Mouse (Mus musculus) limb, embryonic 11.5 days (tissue): ENCODE measurements around the gene Ugt1a8. TPM values are rescaled to one million over a fixed set of nuclear protein-coding genes. Genes with fewer than 3 reads are reported as not detected.

Experiments used
- ATAC-seq: fragments of 200-750 bp; cut with Nextera tagmentation; 2 replicates; pipeline ENCODE4 v1.8.0; 2017; ENCODE audit warnings: low read depth; ENCODE audit not compliant: insufficient number of reproducible peaks, low FRiP score, low TSS enrichment
- DNase-seq: peaks from one replicate; pipeline ENCODE4 v3.0.0-alpha.2; 2015; ENCODE audit warnings: low spot score
- H3K27ac ChIP-seq: fragments of 300-500 bp; sonication (generic); replicated peaks from 2 replicates; pipeline ENCODE4 v1.5.1; 2014; ENCODE audit warnings: low read depth, mild to moderate bottlenecking, low read length
- H3K27me3 ChIP-seq: fragments of 300-500 bp; sonication (generic); 2 replicates; pipeline ENCODE4 v1.6.1; 2014; ENCODE audit warnings: mild to moderate bottlenecking, low read length, mixed read lengths; ENCODE audit not compliant: control insufficient read depth, insufficient read depth
- H3K36me3 ChIP-seq: fragments of 300-500 bp; sonication (generic); 2 replicates; pipeline ENCODE4 v1.6.1; 2014; ENCODE audit warnings: mild to moderate bottlenecking, low read length, moderate library complexity, mixed read lengths; ENCODE audit not compliant: control insufficient read depth, insufficient read depth
- H3K4me1 ChIP-seq: fragments of 300-500 bp; sonication (generic); 2 replicates; pipeline ENCODE4 v1.6.1; 2014; ENCODE audit warnings: low read length, mixed read lengths; ENCODE audit not compliant: control insufficient read depth, insufficient read depth
- H3K4me2 ChIP-seq: fragments of 300-500 bp; sonication (generic); 2 replicates; pipeline ENCODE4 v1.6.1; 2014; ENCODE audit warnings: low read depth, mild to moderate bottlenecking, moderate library complexity; ENCODE audit not compliant: severe bottlenecking
- H3K4me3 ChIP-seq: fragments of 300-500 bp; sonication (generic); 2 replicates; pipeline ENCODE4 v1.5.1; 2014; ENCODE audit warnings: low read depth, low read length
- H3K9ac ChIP-seq: fragments of 300-500 bp; sonication (generic); 2 replicates; pipeline ENCODE4 v1.6.1; 2014; ENCODE audit warnings: mild to moderate bottlenecking, low read length
- H3K9me3 ChIP-seq: fragments of 300-500 bp; sonication (generic); 2 replicates; pipeline ENCODE4 v1.6.1; 2016; ENCODE audit warnings: low read length; ENCODE audit not compliant: control insufficient read depth
- WGBS: fragments of 180-500 bp; shearing (Covaris S2); extraction: QIAGEN DNeasy Blood & Tissue Kit; methylation state at CpG from one replicate; pipeline ENCODE4 v1.1.7; 2014; 5-methylcytosine and 5-hydroxymethylcytosine counted together
- polyA plus RNA-seq: library from polyadenylated mRNA; unstranded; fragments of >200 nt; fragmentation: Nextera tagmentation; extraction: Ambion mirVana; gene quantifications from 2 replicates; pipeline ENCODE4 v1.2.1, GENCODE M21; 2014

Ugt1a8 gene
- polyA plus RNA-seq, 1 experiment from 2014 or later = not detected

- peaks cover 6% of the 10 kb centered on the region for H3K36me3 ChIP-seq
- H3K27ac ChIP-seq = no peak overlapping the region
- no peak overlapping the region for H3K4me3 ChIP-seq
- DNase-seq (no peak), ATAC-seq (no peak)
- 81% methylated on average over 13 of the region's 13 CpGs for WGBS
- H3K9me3 ChIP-seq = peaks cover 79% of the 10 kb centered on the region
- no peaks in the 10 kb centered on the region for H3K27me3 ChIP-seq
- no peaks in the 10 kb centered on the region for H3K4me1 ChIP-seq
- no peak overlapping the region for H3K4me2 ChIP-seq
- no peak overlapping the region for H3K9ac ChIP-seq
These were observed 168.6 kb downstream of the Ugt1a8 start for GRCm38 (mm10) chr1:88255989-88256754.

- Histone ChIP-seq H3K4me2 (no peak overlapping the region), H3K4me3 (no peak overlapping the region), H3K27me3 (no peaks in the 10 kb centered on the region), H3K9ac (no peak overlapping the region), H3K4me1 (no peaks in the 10 kb centered on the region), H3K36me3 (peaks cover 12% of the 10 kb centered on the region), H3K27ac (no peak overlapping the region), H3K9me3 (peaks cover 78% of the 10 kb centered on the region)
- ATAC-seq (no peak), DNase-seq (no peak)
- 78% methylated on average over 10 of the region's 10 CpGs for WGBS
These were observed 169.5 kb downstream of the Ugt1a8 start for GRCm38 (mm10) chr1:88256886-88257663.

DNA sequence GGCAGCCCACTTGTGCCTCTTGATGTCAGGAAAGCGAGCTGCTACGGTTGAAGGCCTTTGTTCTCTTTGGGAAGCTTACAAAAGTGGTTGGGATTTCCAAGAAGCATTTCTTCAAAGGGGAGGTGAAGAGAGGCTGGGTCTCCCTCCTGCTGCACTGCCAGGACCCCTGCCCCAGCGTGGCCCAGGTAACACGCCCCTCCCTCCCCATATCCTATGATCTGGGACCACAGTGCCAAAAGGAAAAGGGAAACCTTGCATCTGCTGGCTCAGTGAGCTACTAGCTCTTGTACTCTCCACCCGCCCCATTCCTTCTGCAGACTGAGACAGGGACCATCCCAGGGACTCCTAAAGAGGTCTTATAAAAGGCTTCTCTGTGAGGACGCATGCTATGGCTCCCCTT, 170.1 kb downstream of the Ugt1a8 start:
- 82% methylated on average over 6 of the region's 6 CpGs for WGBS
- H3K4me3 ChIP-seq = no peak overlapping the region
- ATAC-seq (no peak), DNase-seq (no peak)
- no peaks in the 10 kb centered on the region for H3K27me3 ChIP-seq
- H3K9ac ChIP-seq = no peak overlapping the region
- no peaks in the 10 kb centered on the region for H3K4me1 ChIP-seq
- H3K36me3 ChIP-seq = peaks cover 18% of the 10 kb centered on the region
- H3K27ac ChIP-seq = no peak overlapping the region
- peaks cover 77% of the 10 kb centered on the region for H3K9me3 ChIP-seq
- H3K4me2 ChIP-seq = no peak overlapping the region

DNA sequence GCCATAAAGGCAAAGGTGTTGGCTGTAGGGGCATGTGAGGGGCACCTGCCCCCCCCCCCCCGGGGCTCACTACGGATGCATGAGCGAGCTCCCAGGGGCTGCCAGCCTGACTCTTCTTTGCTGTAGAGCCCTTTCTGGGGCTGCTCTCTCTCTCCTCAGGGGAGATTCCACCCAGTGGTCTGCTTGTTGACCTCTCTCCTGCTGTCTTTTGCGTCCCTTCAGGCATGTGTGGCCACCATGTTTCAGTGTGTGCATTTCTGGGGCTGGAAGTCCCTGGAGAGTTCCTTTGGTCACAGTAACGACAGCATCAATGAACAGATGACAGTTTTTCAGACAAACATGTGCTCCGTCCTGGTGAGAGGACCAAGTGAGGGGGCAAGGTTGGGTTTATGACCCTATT, 170.7 kb downstream of the Ugt1a8 start:
- Histone ChIP-seq H3K27ac (no peak overlapping the region), H3K4me2 (no peak overlapping the region), H3K9ac (no peak overlapping the region), H3K4me3 (no peak overlapping the region), H3K4me1 (no peaks in the 10 kb centered on the region), H3K27me3 (no peaks in the 10 kb centered on the region), H3K9me3 (peaks cover 77% of the 10 kb centered on the region), H3K36me3 (peaks cover 25% of the 10 kb centered on the region)
- DNase-seq (no peak), ATAC-seq (no peak)
- WGBS = 70% methylated on average over 6 of the region's 6 CpGs

DNA sequence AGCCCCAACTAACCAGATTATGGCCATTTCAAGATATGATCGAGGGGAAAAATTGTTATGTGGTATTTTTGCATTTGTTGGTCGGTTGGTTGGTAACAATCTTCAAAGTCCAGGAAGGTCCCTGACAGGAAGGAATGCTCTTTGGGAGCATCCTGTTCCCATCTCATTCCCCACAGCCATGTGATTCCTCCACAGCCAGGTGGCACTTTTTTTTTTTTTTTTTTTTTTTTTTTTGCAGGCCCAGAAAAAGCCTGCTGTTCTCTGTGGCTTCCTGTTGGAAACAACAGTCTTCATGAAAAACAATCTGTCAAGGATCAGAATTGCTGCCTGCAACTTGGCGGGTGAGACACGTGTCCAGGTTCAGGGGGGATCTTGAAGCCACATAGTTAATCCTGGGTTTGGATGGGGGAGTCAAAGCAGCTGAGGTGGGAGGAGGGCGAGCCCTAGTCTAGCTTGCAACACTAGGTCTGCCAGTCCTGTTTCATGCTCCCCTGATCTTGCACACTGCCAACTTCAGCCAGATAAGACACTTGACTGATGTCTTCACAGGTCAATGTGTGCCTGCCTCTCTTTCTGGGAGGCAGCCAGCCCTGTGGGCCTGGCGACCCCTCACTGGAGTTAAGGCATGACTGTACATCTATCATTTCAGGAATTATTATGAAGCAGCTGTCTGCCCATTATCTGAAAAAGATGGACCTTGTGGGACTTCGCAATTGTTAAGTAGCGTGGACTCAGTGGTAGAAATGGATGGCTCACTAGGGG, 171.4 kb downstream of the Ugt1a8 start:
- no peak for DNase-seq
- ATAC-seq = no peak
- 78% methylated on average over 8 of the region's 8 CpGs for WGBS
- Histone ChIP-seq H3K36me3 (peaks cover 32% of the 10 kb centered on the region), H3K4me1 (no peaks in the 10 kb centered on the region), H3K4me2 (no peak overlapping the region), H3K4me3 (no peak overlapping the region), H3K27me3 (no peaks in the 10 kb centered on the region), H3K9me3 (peaks cover 70% of the 10 kb centered on the region), H3K27ac (no peak overlapping the region), H3K9ac (no peak overlapping the region)

GRCm38 (mm10) chr1:88259643-88260024, 172.0 kb downstream of the Ugt1a8 start:
- Histone ChIP-seq H3K4me2 (no peak overlapping the region), H3K4me1 (no peaks in the 10 kb centered on the region), H3K9ac (no peak overlapping the region), H3K9me3 (peaks cover 69% of the 10 kb centered on the region), H3K36me3 (peaks cover 38% of the 10 kb centered on the region), H3K4me3 (no peak overlapping the region), H3K27ac (no peak overlapping the region), H3K27me3 (no peaks in the 10 kb centered on the region)
- WGBS = 81% methylated on average over 4 of the region's 4 CpGs
- DNase-seq = no peak
- no peak for ATAC-seq

- DNase-seq (no peak), ATAC-seq (no peak)
- Histone ChIP-seq H3K36me3 (peaks cover 42% of the 10 kb centered on the region), H3K4me2 (no peak overlapping the region), H3K9ac (no peak overlapping the region), H3K9me3 (peaks cover 68% of the 10 kb centered on the region), H3K4me1 (no peaks in the 10 kb centered on the region), H3K4me3 (no peak overlapping the region), H3K27me3 (no peaks in the 10 kb centered on the region), H3K27ac (no peak overlapping the region)
- WGBS = 86% methylated on average over 6 of the region's 6 CpGs
These were observed 172.5 kb downstream of the Ugt1a8 start for GRCm38 (mm10) chr1:88260114-88260513.

GRCm38 (mm10) chr1:88260604-88261377, 173.2 kb downstream of the Ugt1a8 start:
- peaks cover 49% of the 10 kb centered on the region for H3K36me3 ChIP-seq
- ATAC-seq (no peak), DNase-seq (no peak)
- H3K27me3 ChIP-seq = no peaks in the 10 kb centered on the region
- no peak overlapping the region for H3K4me3 ChIP-seq
- H3K9me3 ChIP-seq = peaks cover 62% of the 10 kb centered on the region
- no peak overlapping the region for H3K9ac ChIP-seq
- 84% methylated on average over 10 of the region's 10 CpGs for WGBS
- H3K4me2 ChIP-seq = no peak overlapping the region
- no peaks in the 10 kb centered on the region for H3K4me1 ChIP-seq
- no peak overlapping the region for H3K27ac ChIP-seq
